Mouse (Mus musculus) CD4-positive naive resting alpha-beta T cell, adult 57 days (primary cell): ENCODE data around the gene Rgs3. TPM values are rescaled to one million over a fixed set of nuclear protein-coding genes. Genes with fewer than 3 reads are reported as not detected.

Experiments used
- total RNA-seq: library from RNA; stranded (reverse); gene quantifications from one replicate; pipeline ENCODE4 v1.2.4, GENCODE M21; 2023

The Rgs3 gene
- 81.4 TPM for total RNA-seq

GRCm38 (mm10) chr4:62559797-62560329, at the start of gene Rgs3:
TSS of gene Rgs3 (plus strand) at chr4:62559847.

GRCm38 (mm10) chr4:62519849-62520233, 39.8 kb upstream of the Rgs3 start, which contains the start of gene Alad:
TSS of gene Alad (minus strand) at chr4:62519918.

GRCm38 (mm10) chr4:62524651-62525488, 34.8 kb upstream of the Rgs3 start, which contains the start of the genes Pole3 and 4933430I17Rik:
TSS of gene Pole3 (minus strand) at chr4:62525068.
TSS of gene 4933430I17Rik (plus strand) at chr4:62525369.

Other genes with a start within 250 kb of the Rgs3 start
- 76.0 TPM for gene Fkbp15, start 199.3 kb upstream of the Rgs3 start, total RNA-seq
- 9.2 TPM for gene Slc31a1, start 199.1 kb upstream of the Rgs3 start, total RNA-seq
- 41.9 TPM for gene Cdc26, start 151.2 kb upstream of the Rgs3 start, total RNA-seq
- 21.8 TPM for gene Prpf4, start 151.1 kb upstream of the Rgs3 start, total RNA-seq
- gene Rnf183, start 124.6 kb upstream of the Rgs3 start, total RNA-seq, result not detected
- gene Wdr31, start 89.0 kb upstream of the Rgs3 start, total RNA-seq, result not detected
- 0.95 TPM for gene Bspry, start 79.8 kb upstream of the Rgs3 start, total RNA-seq
- not detected for gene Hdhd3, start 56.4 kb upstream of the Rgs3 start, total RNA-seq
- 12.1 TPM for gene Alad, start 39.9 kb upstream of the Rgs3 start, total RNA-seq
- gene Pole3, start 34.8 kb upstream of the Rgs3 start, total RNA-seq, result 16.0 TPM
- gene 4933430I17Rik, start 34.5 kb upstream of the Rgs3 start, total RNA-seq, result 2.6 TPM